Comparison of ENCODE assay signal across 26 mouse cellular contexts in genomic region chr19:24336370-24337076, GRCm38 (mm10). TPM values are rescaled to one million over a fixed set of nuclear protein-coding genes. Genes with fewer than 3 reads are reported as not detected.
A peak's percentile ranks its signal among the peaks of the same experiment; 100 is the strongest.
DNase-seq lines count a peak whose midpoint lies in the region; TF ChIP-seq lines count a peak whose summit lies in the region.
"Had no signal": no experiment of that assay in that cellular context is flagged by ENCODE, and none has a peak within 500 bp of the region (broad histone marks: within the 10 kb centered on the region; RNA-seq: fewer than 3 reads in every experiment).

No protein-coding gene starts in this region.

- peaks cover 2% of the 10 kb centered on the region; the same call in 1 of the 2 replicates for H3K36me3 ChIP-seq in heart, adult 2 months (ENCODE audit: control insufficient read depth, insufficient read depth, low read length)
- H3K36me3 ChIP-seq: kidney, embryonic 15.5 days; limb, embryonic 12.5 days; liver, embryonic 15.5 days had no signal

- no peak overlapping the region for H3K4me3 ChIP-seq in heart, adult 2 months
- H3K4me3 ChIP-seq in lung, adult 2 months (replicated peaks; ENCODE audit: extremely low read depth, low read depth, low read length) = no peak overlapping the region
- H3K4me3 ChIP-seq: forebrain, embryonic 13.5 days; heart, embryonic 12.5 days; kidney, embryonic 15.5 days; layer of hippocampus, adult 2 months; left cerebral cortex, adult 2 months; limb, embryonic 12.5 days; liver, embryonic 15.5 days had no signal

- no peak for TF ChIP-seq CTCF in heart, adult 2 months (IDR thresholded peaks at IDR 0.05)
- TF ChIP-seq CTCF in lung, adult 2 months (IDR thresholded peaks at IDR 0.05; ENCODE audit: insufficient read depth, low read length) = no peak

- DNase-seq in heart, adult 11 months = peak; percentile 92
- DNase-seq in heart, adult 2 months = no peak
- DNase-seq in lung, postnatal 10 days = peak; percentile 17
- DNase-seq in lung, adult 2 months = no peak
- peak; percentile 27 for DNase-seq in R1 (ENCODE audit: low read depth, low spot score)
- peak; percentile 1 for DNase-seq in skeletal muscle tissue, adult 2 months (ENCODE audit: low read depth, low spot score)
- DNase-seq in kidney, adult 8-10 months = no peak
- DNase-seq in adrenal gland, postnatal 25 days = no peak
- DNase-seq: adrenal gland, adult 2 months; cerebellum, adult 8-10 months; cerebellum, postnatal 25 days; gastrocnemius, postnatal 14 days; heart, adult 18-20 months; heart, postnatal 4 days; kidney, adult 11 months; kidney, postnatal 36 days; right cerebral cortex, adult 18-20 months; thymus, postnatal 36 days had no signal

- no peak overlapping the region for H3K27ac ChIP-seq in heart, adult 2 months
- H3K27ac ChIP-seq: forebrain, embryonic 13.5 days; hindbrain, embryonic 14.5 days; kidney, embryonic 15.5 days; layer of hippocampus, adult 2 months; left cerebral cortex, adult 2 months; limb, embryonic 12.5 days; liver, embryonic 15.5 days had no signal

- intact Hi-C loops in heart, adult 2 months (cut with DNase I) = no loop called here

- no peaks in the 10 kb centered on the region for H3K27me3 ChIP-seq in heart, adult 2 months (ENCODE audit: control insufficient read depth, insufficient read depth, low read length)
- H3K27me3 ChIP-seq: forebrain, embryonic 13.5 days; heart, embryonic 12.5 days; kidney, embryonic 15.5 days; limb, embryonic 12.5 days; liver, embryonic 15.5 days had no signal

- no peaks in the 10 kb centered on the region for H3K79me2 ChIP-seq in heart, adult 2 months (replicated peaks; ENCODE audit: control insufficient read depth, insufficient read depth, low read length)

- no peak for TF ChIP-seq EP300 in heart, adult 2 months (IDR thresholded peaks at IDR 0.05; ENCODE audit: insufficient read depth, low read depth, low read length)

- no peak for TF ChIP-seq POLR2A in heart, adult 2 months (IDR thresholded peaks at IDR 0.05; ENCODE audit: insufficient read depth, low read depth, low read length)
- TF ChIP-seq POLR2A in lung, adult 2 months (IDR thresholded peaks at IDR 0.05; ENCODE audit: borderline replicate concordance, extremely low read depth, low read depth, low read length) = no peak

- 56% methylated on average over 12 of the region's 12 CpGs for WGBS in heart, adult 2 months
- WGBS in lung, adult 2 months = 35% methylated on average over 12 of the region's 12 CpGs

- H3K9ac ChIP-seq in heart, adult 2 months (ENCODE audit: low read depth, low read length) = no peak overlapping the region
- H3K9ac ChIP-seq: forebrain, embryonic 13.5 days; heart, embryonic 12.5 days; hindbrain, embryonic 14.5 days; kidney, embryonic 15.5 days; limb, embryonic 12.5 days; liver, embryonic 15.5 days had no signal

- H3K4me1 ChIP-seq in heart, adult 2 months (ENCODE audit: control insufficient read depth, insufficient read depth, low read length) = peaks cover 5% of the 10 kb centered on the region
- peaks cover 4% of the 10 kb centered on the region; the same call in 1 of the 2 replicates for H3K4me1 ChIP-seq in lung, adult 2 months (ENCODE audit: control insufficient read depth, insufficient read depth, low read length)
- H3K4me1 ChIP-seq: limb, embryonic 12.5 days had no signal

RNA-seq across cellular contexts. Expression of gene Fxn, which starts 56.1 kb away (rescaled TPM):
- 10 to 100 TPM; 26.6 to 33.0 TPM for total RNA-seq in heart, adult 2 months (2021)
- 28.3 and 35.6 TPM in 2 replicates for polyA plus RNA-seq in heart, adult 2 months (2012; rRNA removed)
- 4.9 and 7.0 TPM in 2 replicates for polyA plus RNA-seq in lung, adult 2 months (2012; rRNA removed)
- 17.8 and 18.5 TPM in 2 replicates for total RNA-seq in adrenal gland, postnatal 25 days (2021)

Comparison
In these comparisons a context has a peak if more than half of its experiments do, and no peak if none do; other contexts are left out.
1. DNase-seq: peak in heart, adult 11 months (single experiment), lung, postnatal 10 days (single experiment), R1 (single experiment) and skeletal muscle tissue, adult 2 months (single experiment); none in heart, adult 2 months (0 of 2), lung, adult 2 months (single experiment), kidney, adult 8-10 months (0 of 2) and adrenal gland, postnatal 25 days (single experiment).